Mouse (Mus musculus): ENCODE measurements at regions not wholly inside any gene's neighbourhood (a gene's known extent, or its start where the extent isn't known, plus 50 kb on each side); places are given as distances from the start of the nearest gene placed in this dataset.

- no peak for DNase-seq (ENCODE audit: low read depth, low spot score)
Measured at GRCm38 (mm10) chr9:32053886-32054615, 61.9 kb upstream of the Arhgap32 start.

GRCm38 (mm10) chr9:32057427-32058115, 58.4 kb upstream of the Arhgap32 start:
- no peak for DNase-seq (ENCODE audit: low read depth, low spot score)

- no peak for DNase-seq (ENCODE audit: low read depth, low spot score)
Measured at GRCm38 (mm10) chr9:32062740-32063139, 53.2 kb upstream of the Arhgap32 start.

- no peak for DNase-seq (ENCODE audit: low read depth, low spot score)
Measured at GRCm38 (mm10) chr9:32063541-32063940, 52.4 kb upstream of the Arhgap32 start.

GRCm38 (mm10) chr9:32064007-32064550, 51.9 kb upstream of the Arhgap32 start:
- no peak for DNase-seq (ENCODE audit: low read depth, low spot score)

Data from CD4-positive helper T cell, adult 2 months (primary cell).